Mouse (Mus musculus): Measurements from ENCODE around the gene Prss41. TPM values are rescaled to one million over a fixed set of nuclear protein-coding genes. Genes with fewer than 3 reads are reported as not detected.
"Not testable (repeated sequence)": the region's sequence is repeated elsewhere in the genome, so short reads cannot be mapped to it uniquely, and the experiment has no call there.

Gene Prss41
- polyA plus RNA-seq (2012; rRNA removed): 0.08 and 0.16 TPM in 2 replicates

GRCm38 (mm10) chr17:23843812-23844273 is at the start of gene Prss41, which contains the start of gene Prss32:
Gene Prss41 (minus strand): TSS chr17:23844172.
Gene Prss32 (plus strand): TSS chr17:23843855.
- H3K27me3 ChIP-seq (replicated peaks; ENCODE audit: control insufficient read depth, insufficient read depth, low read length): 0 out of 2 replicates have a peak, but pooled peaks cover 2% of the 10 kb centered on the region
- TF ChIP-seq CTCF (conservative IDR thresholded peaks at IDR 0.05; ENCODE audit: insufficient read depth, insufficient read length, low read depth, low read length) (peak; percentile 67), POLR2A (IDR thresholded peaks at IDR 0.05; ENCODE audit: low read depth, low read length) (no peak)
- no peak within 1 kb of the TSS for H3K4me3 ChIP-seq (ENCODE audit: insufficient read depth, low read depth, low read length)
- 16% methylated on average over 19 of the region's 19 CpGs for WGBS
- DNase-seq: peak; percentile 55
- H3K27ac ChIP-seq (ENCODE audit: insufficient read depth, low read depth, low read length): no peak within 1 kb of the TSS
- H3K36me3 ChIP-seq (ENCODE audit: control insufficient read depth, insufficient read depth, low read length): no peaks in the 10 kb centered on the region
- H3K4me1 ChIP-seq (ENCODE audit: control insufficient read depth, insufficient read depth, low read length): no peaks in the 10 kb centered on the region

GRCm38 (mm10) chr17:23880576-23880975 is 36.6 kb upstream of the Prss41 start, which contains the start of the genes Dcpp1 and Dcpp2:
Gene Dcpp1 (plus strand): TSS chr17:23880876.
Gene Dcpp2 (plus strand): TSS chr17:23880880.
- DNase-seq: not testable (repeated sequence)
- 70% methylated on average over 4 of the region's 4 CpGs for WGBS

DNA sequence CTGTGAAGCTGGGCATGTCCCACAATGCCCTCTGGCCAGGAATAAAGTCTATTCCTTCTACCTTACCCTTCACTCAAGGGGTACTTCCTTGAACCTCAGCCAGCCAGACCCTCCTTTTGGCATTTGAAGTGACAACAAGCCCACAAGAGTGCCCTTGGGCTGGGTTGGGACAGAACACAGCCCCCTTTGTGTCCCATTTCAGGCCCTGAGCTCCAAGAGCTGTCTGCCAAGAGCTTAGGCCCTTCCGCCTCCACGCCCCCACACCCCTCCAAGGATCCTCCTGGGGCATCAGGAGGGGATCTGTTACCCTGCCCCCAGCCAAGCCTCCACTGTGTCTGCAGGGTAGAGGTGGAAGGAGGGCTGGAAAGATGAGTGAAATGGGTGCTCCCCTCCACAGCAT is 33.2 kb upstream of the Prss41 start:
- Histone ChIP-seq H3K36me3 (ENCODE audit: control insufficient read depth, insufficient read depth, low read length) (no peaks in the 10 kb centered on the region), H3K4me1 (ENCODE audit: control insufficient read depth, insufficient read depth, low read length) (no peaks in the 10 kb centered on the region), H3K4me3 (ENCODE audit: insufficient read depth, low read depth, low read length) (no peak overlapping the region), H3K27me3 (replicated peaks; ENCODE audit: control insufficient read depth, insufficient read depth, low read length) (no peaks in the 10 kb centered on the region), H3K27ac (ENCODE audit: insufficient read depth, low read depth, low read length) (no peak overlapping the region)
- 92% methylated on average over 2 of the region's 2 CpGs for WGBS
- no peak for DNase-seq
- no peak for TF ChIP-seq POLR2A (IDR thresholded peaks at IDR 0.05; ENCODE audit: low read depth, low read length)
- no peak for TF ChIP-seq CTCF (conservative IDR thresholded peaks at IDR 0.05; ENCODE audit: insufficient read depth, insufficient read length, low read depth, low read length)

More at GRCm38 (mm10) chr17:23880576-23880975, 36.6 kb upstream of the Prss41 start, which contains the start of the genes Dcpp1 and Dcpp2:
- not testable (repeated sequence) for H3K36me3 ChIP-seq (ENCODE audit: control insufficient read depth, insufficient read depth, low read length); H3K27ac ChIP-seq (ENCODE audit: insufficient read depth, low read depth, low read length); H3K4me3 ChIP-seq (ENCODE audit: insufficient read depth, low read depth, low read length); H3K4me1 ChIP-seq (ENCODE audit: control insufficient read depth, insufficient read depth, low read length); H3K27me3 ChIP-seq (replicated peaks; ENCODE audit: control insufficient read depth, insufficient read depth, low read length)

- TF ChIP-seq CTCF (conservative IDR thresholded peaks at IDR 0.05; ENCODE audit: insufficient read depth, insufficient read length, low read depth, low read length) (no peak), POLR2A (IDR thresholded peaks at IDR 0.05; ENCODE audit: low read depth, low read length) (no peak)
- WGBS: 55% methylated on average over 3 of the region's 3 CpGs
- no peak for DNase-seq
- Histone ChIP-seq H3K27me3 (replicated peaks; ENCODE audit: control insufficient read depth, insufficient read depth, low read length) (no peaks in the 10 kb centered on the region), H3K4me3 (ENCODE audit: insufficient read depth, low read depth, low read length) (no peak overlapping the region), H3K27ac (ENCODE audit: insufficient read depth, low read depth, low read length) (no peak overlapping the region), H3K4me1 (ENCODE audit: control insufficient read depth, insufficient read depth, low read length) (no peaks in the 10 kb centered on the region), H3K36me3 (ENCODE audit: control insufficient read depth, insufficient read depth, low read length) (no peaks in the 10 kb centered on the region)
Measured at GRCm38 (mm10) chr17:23876741-23877140, 32.8 kb upstream of the Prss41 start.

DNA sequence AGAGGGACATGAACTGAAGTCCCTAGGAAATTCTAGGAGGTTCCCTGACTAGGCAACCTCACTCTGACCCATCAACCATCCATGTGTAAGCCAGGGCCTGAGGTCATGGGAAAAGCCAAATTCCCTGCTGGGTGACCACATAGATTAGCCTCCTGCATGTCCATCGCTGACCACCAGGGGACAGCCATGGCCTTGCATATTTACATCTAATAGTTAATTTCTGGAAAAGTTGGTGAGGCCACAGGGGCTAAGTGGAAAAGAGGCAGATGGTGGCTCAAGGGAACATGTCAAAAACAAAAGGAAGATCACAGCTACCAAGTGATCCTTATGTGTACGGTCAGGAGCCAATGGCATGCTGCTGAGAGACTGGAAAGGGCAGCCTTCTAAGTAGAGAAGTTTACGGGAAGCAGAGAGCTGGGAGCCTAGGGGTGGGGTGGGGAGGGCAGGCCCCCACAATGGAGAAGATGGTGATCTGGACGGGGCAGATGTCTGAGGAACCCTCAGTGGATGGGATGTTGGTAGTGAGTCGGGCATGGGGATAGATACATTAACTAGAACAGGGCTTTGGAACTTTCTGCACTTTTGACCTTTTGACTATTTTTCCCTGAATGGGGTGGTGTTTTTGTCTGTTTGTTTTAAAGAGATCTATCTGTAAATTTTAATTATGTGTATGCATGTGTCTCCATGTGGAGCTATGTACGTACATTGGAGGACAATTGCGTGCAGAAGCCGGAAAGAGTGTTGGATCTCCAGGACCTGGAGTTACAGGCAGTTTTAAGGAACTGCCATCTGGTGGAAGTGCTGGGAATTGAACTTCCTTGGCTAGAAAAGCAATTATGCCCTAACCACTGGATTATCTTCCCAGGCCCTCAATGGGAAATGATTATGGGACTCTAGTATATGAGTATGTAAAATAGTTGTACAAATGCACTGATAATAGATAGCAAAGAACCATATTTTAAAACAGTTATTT is 30.2 kb upstream of the Prss41 start:
- peak; percentile 65 for DNase-seq
- no peaks in the 10 kb centered on the region for H3K4me1 ChIP-seq (ENCODE audit: control insufficient read depth, insufficient read depth, low read length)
- no peak overlapping the region for H3K4me3 ChIP-seq (ENCODE audit: insufficient read depth, low read depth, low read length)
- WGBS: 38% methylated on average over 8 of the region's 8 CpGs
- H3K36me3 ChIP-seq (ENCODE audit: control insufficient read depth, insufficient read depth, low read length): no peaks in the 10 kb centered on the region
- no peak overlapping the region for H3K27ac ChIP-seq (ENCODE audit: insufficient read depth, low read depth, low read length)
- H3K27me3 ChIP-seq (replicated peaks; ENCODE audit: control insufficient read depth, insufficient read depth, low read length): no peaks in the 10 kb centered on the region
- no peak for TF ChIP-seq POLR2A (IDR thresholded peaks at IDR 0.05; ENCODE audit: low read depth, low read length)
- TF ChIP-seq CTCF (conservative IDR thresholded peaks at IDR 0.05; ENCODE audit: insufficient read depth, insufficient read length, low read depth, low read length): peak; percentile 84

DNA sequence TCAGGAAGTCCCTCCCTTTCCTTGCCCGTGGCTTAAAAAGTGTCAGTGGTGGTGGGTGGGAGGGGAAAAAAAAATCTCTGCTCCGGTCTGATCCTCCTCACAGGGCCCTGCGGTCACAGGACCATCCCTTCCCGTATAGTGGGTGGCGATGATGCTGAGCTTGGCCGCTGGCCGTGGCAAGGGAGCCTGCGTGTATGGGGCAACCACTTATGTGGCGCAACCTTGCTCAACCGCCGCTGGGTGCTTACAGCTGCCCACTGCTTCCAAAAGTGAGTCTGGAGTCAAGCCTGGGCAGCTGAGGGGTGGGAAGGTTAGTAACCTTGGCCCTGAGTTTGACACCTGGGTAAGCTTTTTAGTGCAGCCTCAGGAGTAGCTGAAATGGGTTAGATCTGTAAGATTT is 24.5 kb upstream of the Prss41 start:
- Histone ChIP-seq H3K4me3 (ENCODE audit: insufficient read depth, low read depth, low read length) (no peak overlapping the region), H3K27ac (ENCODE audit: insufficient read depth, low read depth, low read length) (no peak overlapping the region), H3K27me3 (replicated peaks; ENCODE audit: control insufficient read depth, insufficient read depth, low read length) (no peaks in the 10 kb centered on the region), H3K36me3 (ENCODE audit: control insufficient read depth, insufficient read depth, low read length) (no peaks in the 10 kb centered on the region), H3K4me1 (ENCODE audit: control insufficient read depth, insufficient read depth, low read length) (no peaks in the 10 kb centered on the region)
- WGBS: 80% methylated on average over 11 of the region's 11 CpGs
- DNase-seq: no peak
- TF ChIP-seq CTCF (conservative IDR thresholded peaks at IDR 0.05; ENCODE audit: insufficient read depth, insufficient read length, low read depth, low read length) (no peak), POLR2A (IDR thresholded peaks at IDR 0.05; ENCODE audit: low read depth, low read length) (no peak)

GRCm38 (mm10) chr17:23867756-23868155 is 23.8 kb upstream of the Prss41 start, which contains the start of gene Prss21:
Gene Prss21 (plus strand): TSS chr17:23868056.
- no peak for TF ChIP-seq CTCF (conservative IDR thresholded peaks at IDR 0.05; ENCODE audit: insufficient read depth, insufficient read length, low read depth, low read length)
- TF ChIP-seq POLR2A (IDR thresholded peaks at IDR 0.05; ENCODE audit: low read depth, low read length): no peak
- H3K36me3 ChIP-seq (ENCODE audit: control insufficient read depth, insufficient read depth, low read length): no peaks in the 10 kb centered on the region
- no peaks in the 10 kb centered on the region for H3K4me1 ChIP-seq (ENCODE audit: control insufficient read depth, insufficient read depth, low read length)
- no peak within 1 kb of the TSS for H3K4me3 ChIP-seq (ENCODE audit: insufficient read depth, low read depth, low read length)
- no peaks in the 10 kb centered on the region for H3K27me3 ChIP-seq (replicated peaks; ENCODE audit: control insufficient read depth, insufficient read depth, low read length)
- no peak for DNase-seq
- no peak within 1 kb of the TSS for H3K27ac ChIP-seq (ENCODE audit: insufficient read depth, low read depth, low read length)
- WGBS: 92% methylated on average over 15 of the region's 15 CpGs
